Mouse (Mus musculus): ENCODE measurements around the gene Ahr.

Gene Ahr

DNA sequence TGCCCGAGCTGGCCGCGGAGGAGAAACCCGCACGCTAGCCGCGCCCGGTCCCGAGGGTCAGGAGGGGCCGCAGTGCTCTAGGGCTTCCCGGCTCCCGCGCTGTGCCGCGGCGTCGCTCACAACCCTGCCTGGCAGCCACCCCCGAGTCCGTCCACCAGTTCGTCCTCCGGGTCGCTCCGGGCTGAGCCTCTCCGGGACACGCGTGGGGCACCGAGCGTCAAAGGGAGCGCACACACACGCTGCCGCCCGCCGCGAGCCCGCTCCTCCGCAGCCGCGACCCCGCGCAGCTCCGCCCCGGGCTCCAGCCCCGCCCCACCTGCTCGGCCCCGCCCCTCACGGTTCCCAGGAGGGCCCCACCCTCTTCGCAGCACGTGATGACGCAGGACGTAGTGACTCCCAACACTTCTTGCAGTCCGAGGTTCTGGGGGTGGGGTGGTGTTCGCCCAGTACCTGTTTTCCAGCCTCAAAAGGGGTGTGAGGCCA lies at the start of gene Ahr:
Gene Ahr (minus strand): TSS at position 285 of the 483 bp plus-strand sequence.
- DNase-seq (ENCODE audit: low read depth, low spot score): peak; percentile 74

- no peak for DNase-seq (ENCODE audit: low read depth, low spot score)
Observed at GRCm38 (mm10) chr12:35578826-35579225, 44.0 kb upstream of the Ahr start.

DNA sequence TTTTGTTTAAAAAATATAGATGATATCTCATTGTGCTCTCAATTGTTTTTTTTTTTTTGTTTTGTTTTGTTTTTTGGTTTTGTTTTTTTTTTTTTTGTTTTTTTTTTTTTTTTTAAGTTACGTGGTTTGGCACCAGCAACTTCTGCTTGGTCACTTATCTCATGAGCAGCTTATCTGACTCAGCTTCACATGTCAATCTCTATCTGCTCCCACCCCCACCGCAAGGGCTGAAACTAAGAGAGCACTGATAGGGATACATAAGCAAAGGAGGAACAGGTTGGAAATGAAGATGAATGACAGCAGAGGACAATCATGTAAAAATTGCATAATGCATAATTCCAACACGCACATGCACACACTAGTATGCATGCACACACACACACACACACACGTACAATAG lies 41.3 kb upstream of the Ahr start:
- DNase-seq (ENCODE audit: low read depth, low spot score): no peak

- no peak for DNase-seq (ENCODE audit: low read depth, low spot score)
Observed at GRCm38 (mm10) chr12:35573713-35574112, 38.9 kb upstream of the Ahr start.

- no peak for DNase-seq (ENCODE audit: low read depth, low spot score)
Observed at GRCm38 (mm10) chr12:35562826-35563225, 28.0 kb upstream of the Ahr start.

- DNase-seq (ENCODE audit: low read depth, low spot score): no peak
Observed at GRCm38 (mm10) chr12:35558868-35559267, 24.0 kb upstream of the Ahr start.

- no peak for DNase-seq (ENCODE audit: low read depth, low spot score)
Observed at GRCm38 (mm10) chr12:35555925-35556324, 21.1 kb upstream of the Ahr start.

DNA sequence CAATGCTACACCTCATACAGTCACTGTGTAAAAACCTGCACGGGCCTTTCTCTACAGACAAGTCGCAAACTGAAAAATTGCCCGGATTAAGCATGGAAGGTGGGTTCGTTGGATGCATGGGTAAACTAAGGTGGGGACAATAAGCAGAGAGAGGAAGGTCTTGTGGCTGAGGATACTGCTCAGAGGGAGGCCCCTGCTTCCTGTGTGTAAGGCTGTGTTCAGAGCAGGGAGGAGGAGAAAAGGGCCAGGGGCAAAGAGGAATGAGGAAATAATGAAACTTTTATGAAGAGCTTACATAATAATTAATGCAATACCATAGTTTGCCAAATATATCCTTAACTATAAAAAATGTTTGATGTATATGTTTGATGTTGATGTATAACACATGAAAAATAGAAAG lies 19.5 kb upstream of the Ahr start:
- no peak for DNase-seq (ENCODE audit: low read depth, low spot score)

GRCm38 (mm10) chr12:35553174-35553573 lies 18.3 kb upstream of the Ahr start:
- no peak for DNase-seq (ENCODE audit: low read depth, low spot score)

DNA sequence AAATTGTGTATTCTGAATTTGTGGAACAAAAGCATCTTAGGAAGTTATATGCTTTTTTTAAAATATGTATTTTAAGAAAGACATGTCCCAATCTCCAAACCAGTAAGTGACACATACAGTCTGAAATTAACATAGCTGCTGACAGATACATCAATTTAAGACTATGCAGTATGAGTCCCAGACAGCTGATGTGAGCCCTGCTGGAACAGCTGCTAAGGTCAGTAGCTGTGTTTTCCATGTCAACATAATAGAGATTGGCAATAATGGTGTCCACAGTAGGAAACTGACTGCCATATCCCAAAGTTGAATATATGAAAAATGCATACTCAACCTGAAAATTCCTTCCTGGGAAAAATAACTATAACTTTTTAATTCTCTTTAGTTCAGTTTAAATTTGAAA lies 15.5 kb upstream of the Ahr start:
- no peak for DNase-seq (ENCODE audit: low read depth, low spot score)

- DNase-seq (ENCODE audit: low read depth, low spot score): no peak
Observed at GRCm38 (mm10) chr12:35542836-35543235, 8.0 kb upstream of the Ahr start.

GRCm38 (mm10) chr12:35538843-35539242 lies 4.0 kb upstream of the Ahr start:
- DNase-seq (ENCODE audit: low read depth, low spot score): no peak

DNA sequence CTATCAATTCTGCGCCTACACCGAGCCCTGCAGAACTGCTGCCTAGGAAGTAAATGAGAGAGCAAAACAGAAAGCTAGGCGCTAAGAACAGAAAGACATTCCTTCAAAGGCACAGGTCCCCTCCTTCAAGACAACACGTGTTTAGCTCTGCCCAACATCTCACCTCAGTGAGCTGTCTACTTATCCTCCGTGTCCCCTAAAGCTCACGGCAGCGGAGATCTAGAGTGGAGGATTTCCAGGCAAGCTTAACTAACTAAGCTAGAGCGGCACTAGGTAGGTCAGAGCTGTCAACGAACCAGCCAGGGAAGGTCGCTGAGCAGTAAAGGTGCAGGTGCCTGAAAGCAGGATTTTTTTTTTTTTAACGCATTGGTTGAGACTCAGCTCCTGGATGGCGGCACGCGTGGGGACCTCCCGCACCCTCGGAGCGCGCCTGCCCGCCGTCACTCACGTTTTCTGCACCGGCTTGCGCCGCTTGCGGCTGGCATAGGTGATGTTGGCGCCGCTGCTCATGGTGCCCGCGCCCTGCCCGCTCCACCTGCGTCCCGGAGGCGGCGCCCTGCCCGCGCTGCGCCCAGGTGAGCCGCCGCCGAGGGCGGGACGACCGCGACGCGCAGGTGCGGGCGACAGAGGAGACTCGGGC lies 604 bp downstream of the Ahr start:
- DNase-seq (ENCODE audit: low read depth, low spot score): peak; percentile 78

- DNase-seq (ENCODE audit: low read depth, low spot score): no peak
Observed at GRCm38 (mm10) chr12:35533748-35534113, 1.1 kb downstream of the Ahr start.

DNA sequence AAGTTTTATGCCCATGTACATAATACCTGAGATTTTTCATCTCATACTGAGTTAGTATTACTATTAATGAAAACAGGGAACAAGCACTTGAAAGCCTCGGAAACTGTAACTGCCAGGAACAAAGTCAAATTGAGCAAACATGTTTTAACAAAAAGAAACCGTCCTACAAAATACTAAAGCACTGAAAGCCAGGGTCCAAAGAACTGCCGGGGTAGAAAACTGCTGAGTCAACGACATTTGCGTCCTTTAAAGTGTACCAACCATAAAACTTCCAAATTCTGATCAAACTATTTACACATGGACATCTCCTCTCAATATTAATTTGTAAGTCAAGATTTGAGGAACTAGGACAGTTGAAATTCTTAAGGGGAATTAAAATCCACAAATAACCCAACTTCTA lies 1.7 kb downstream of the Ahr start:
- no peak for DNase-seq (ENCODE audit: low read depth, low spot score)

- DNase-seq (ENCODE audit: low read depth, low spot score): no peak
Observed at GRCm38 (mm10) chr12:35532151-35532550, 2.7 kb downstream of the Ahr start.

- DNase-seq (ENCODE audit: low read depth, low spot score): no peak
Observed at GRCm38 (mm10) chr12:35530587-35530986, 4.3 kb downstream of the Ahr start.

GRCm38 (mm10) chr12:35527429-35527828 lies 7.4 kb downstream of the Ahr start:
- DNase-seq (ENCODE audit: low read depth, low spot score): no peak

- no peak for DNase-seq (ENCODE audit: low read depth, low spot score)
Observed at GRCm38 (mm10) chr12:35522585-35523103, 12.2 kb downstream of the Ahr start.

- DNase-seq (ENCODE audit: low read depth, low spot score): no peak
Observed at GRCm38 (mm10) chr12:35515621-35516020, 19.2 kb downstream of the Ahr start.

- DNase-seq (ENCODE audit: low read depth, low spot score): peak; percentile 80
Observed at GRCm38 (mm10) chr12:35514671-35515070, 20.2 kb downstream of the Ahr start.

DNA sequence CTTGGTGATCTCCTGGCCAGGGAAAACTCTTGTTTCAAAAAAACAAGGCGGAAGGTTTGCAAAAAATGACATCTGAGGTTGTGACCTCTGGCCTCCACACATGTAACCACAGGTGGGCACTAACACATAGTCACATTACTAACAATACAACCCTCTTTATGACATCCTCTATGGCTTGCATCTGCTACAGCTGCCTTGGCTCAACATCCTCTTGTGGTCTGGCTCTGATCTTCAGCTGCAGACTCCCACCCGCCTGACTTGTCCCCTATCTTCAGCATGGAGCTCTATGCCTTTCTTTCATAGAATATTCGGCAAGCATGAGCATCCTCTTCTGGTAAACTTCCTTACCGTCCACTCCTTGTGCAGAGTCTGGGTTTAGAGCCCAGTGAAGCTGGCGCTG lies 24.1 kb downstream of the Ahr start:
- no peak for DNase-seq (ENCODE audit: low read depth, low spot score)

GRCm38 (mm10) chr12:35506383-35506782 lies 28.5 kb downstream of the Ahr start:
- no peak for DNase-seq (ENCODE audit: low read depth, low spot score)

GRCm38 (mm10) chr12:35504081-35504480 lies 30.8 kb downstream of the Ahr start:
- no peak for DNase-seq (ENCODE audit: low read depth, low spot score)

Data from retina, adult 2 months (tissue).